Mouse (Mus musculus): ENCODE measurements around the gene Astn1.

GRCm38 (mm10) chr1:158397058-158397457 is 35.0 kb downstream of the Astn1 start:
- TF ChIP-seq POLR2A (IDR thresholded peaks at IDR 0.05; ENCODE audit: borderline replicate concordance, extremely low read depth, low read depth, low read length): no peak
- no peak for TF ChIP-seq CTCF (IDR thresholded peaks at IDR 0.05; ENCODE audit: insufficient read depth, low read length)

Data from lung, adult 2 months (tissue).